Mouse (Mus musculus): ENCODE measurements at regions not wholly inside any gene's neighbourhood (a gene's known extent, or its start where the extent isn't known, plus 50 kb on each side); places are given as distances from the start of the nearest gene placed in this dataset.

GRCm38 (mm10) chr2:160186106-160186505, 147.9 kb downstream of the Gm826 start:
- no peak for DNase-seq

- no peak for DNase-seq
Measured at GRCm38 (mm10) chr2:160170975-160171515, 162.9 kb downstream of the Gm826 start.

- DNase-seq: no peak
Measured at GRCm38 (mm10) chr2:160158599-160159261, 175.2 kb downstream of the Gm826 start.

GRCm38 (mm10) chr2:160153781-160154180, 180.2 kb downstream of the Gm826 start:
- no peak for DNase-seq

- DNase-seq: no peak
Measured at GRCm38 (mm10) chr2:160152101-160152500, 181.9 kb downstream of the Gm826 start.

- no peak for DNase-seq
Measured at GRCm38 (mm10) chr2:160148936-160149335, 185.0 kb downstream of the Gm826 start.

GRCm38 (mm10) chr2:160148516-160148915, 185.4 kb downstream of the Gm826 start:
- DNase-seq: no peak

GRCm38 (mm10) chr2:160148031-160148430, 185.9 kb downstream of the Gm826 start:
- no peak for DNase-seq

GRCm38 (mm10) chr2:160140166-160140740, 193.7 kb downstream of the Gm826 start:
- no peak for DNase-seq

- no peak for DNase-seq
Measured at GRCm38 (mm10) chr2:160138091-160138490, 195.9 kb downstream of the Gm826 start.

- DNase-seq: no peak
Measured at GRCm38 (mm10) chr2:160131797-160132196, 202.2 kb downstream of the Gm826 start.

GRCm38 (mm10) chr2:160131386-160131785, 202.6 kb downstream of the Gm826 start:
- no peak for DNase-seq

GRCm38 (mm10) chr2:160117148-160117547, 216.8 kb downstream of the Gm826 start:
- DNase-seq: no peak

- no peak for DNase-seq
Measured at GRCm38 (mm10) chr2:160111176-160111692, 222.7 kb downstream of the Gm826 start.

GRCm38 (mm10) chr2:160093078-160093477, 240.9 kb downstream of the Gm826 start:
- DNase-seq: no peak

- DNase-seq: no peak
Measured at GRCm38 (mm10) chr2:160085999-160086398, 248.0 kb downstream of the Gm826 start.

GRCm38 (mm10) chr2:160083674-160084073, 250.3 kb downstream of the Gm826 start:
- no peak for DNase-seq

- DNase-seq: no peak
Measured at GRCm38 (mm10) chr2:160082106-160082653, 251.8 kb downstream of the Gm826 start.

- no peak for DNase-seq
Measured at GRCm38 (mm10) chr2:160075694-160076093, 258.3 kb downstream of the Gm826 start.

- DNase-seq: no peak
Measured at GRCm38 (mm10) chr2:160070441-160070840, 263.5 kb downstream of the Gm826 start.

- DNase-seq: no peak
Measured at GRCm38 (mm10) chr2:160068772-160069171, 265.2 kb downstream of the Gm826 start.

- no peak for DNase-seq
Measured at GRCm38 (mm10) chr2:160067904-160068303, 266.1 kb downstream of the Gm826 start.
